Mouse (Mus musculus) lung, embryonic 14.5 days (tissue): Measurements from ENCODE around the gene Hyou1. TPM values are rescaled to one million over a fixed set of nuclear protein-coding genes. Genes with fewer than 3 reads are reported as not detected.

Experiments used
- ATAC-seq: fragments of 200-750 bp; cut with Nextera tagmentation; 2 replicates; pipeline ENCODE4 v1.8.0; 2017; ENCODE audit warnings: mild to moderate bottlenecking, moderate TSS enrichment, moderate library complexity; ENCODE audit not compliant: insufficient read depth
- DNase-seq: peaks from one replicate; pipeline ENCODE4 v3.0.0-alpha.2; 2015
- H3K27ac ChIP-seq: fragments of 300-500 bp; sonication (generic); 2 replicates; pipeline ENCODE4 v1.5.1; 2014; ENCODE audit warnings: low read depth, mild to moderate bottlenecking, moderate library complexity
- H3K27me3 ChIP-seq: fragments of 300-500 bp; sonication (generic); 2 replicates; pipeline ENCODE4 v1.6.1; 2014; ENCODE audit warnings: low read length, control low read depth; ENCODE audit not compliant: insufficient read depth
- H3K36me3 ChIP-seq: fragments of 300-500 bp; sonication (generic); 2 replicates; pipeline ENCODE4 v1.6.1; 2014; ENCODE audit warnings: control low read depth; ENCODE audit not compliant: insufficient read depth
- H3K4me1 ChIP-seq: fragments of 300-500 bp; sonication (generic); 2 replicates; pipeline ENCODE4 v1.6.1; 2014; ENCODE audit warnings: antibody characterized with exemption, control low read depth; ENCODE audit not compliant: insufficient read depth
- H3K4me2 ChIP-seq: fragments of 300-500 bp; sonication (generic); 2 replicates; pipeline ENCODE4 v1.6.1; 2014; ENCODE audit warnings: mild to moderate bottlenecking
- H3K4me3 ChIP-seq: fragments of 300-500 bp; sonication (generic); 2 replicates; pipeline ENCODE4 v1.5.1; 2014; ENCODE audit warnings: low read depth, low read length
- H3K9ac ChIP-seq: fragments of 300-500 bp; sonication (generic); 2 replicates; pipeline ENCODE4 v1.6.1; 2014
- H3K9me3 ChIP-seq: fragments of 300-500 bp; sonication (generic); 2 replicates; pipeline ENCODE4 v1.6.1; 2016; ENCODE audit warnings: low read depth, low read length, control low read depth
- CTCF ChIP-seq: IDR thresholded peaks from 2 replicates; pipeline ENCODE4 v1.5.1; 2016; ENCODE audit warnings: antibody characterized with exemption, low read depth
- WGBS: fragments of 180-500 bp; shearing (Covaris S2); extraction: QIAGEN DNeasy Blood & Tissue Kit; methylation state at CpG from one replicate; pipeline ENCODE4 v1.1.7; 2014; 5-methylcytosine and 5-hydroxymethylcytosine counted together
- polyA plus RNA-seq: library from polyadenylated mRNA; unstranded; fragments of >200 nt; fragmentation: Nextera tagmentation; extraction: Ambion mirVana; gene quantifications from 2 replicates; pipeline ENCODE4 v1.2.1, GENCODE M21; 2014

The Hyou1 gene
- polyA plus RNA-seq, 1 experiment from 2014 or later, result 38.4 TPM

- TF ChIP-seq CTCF, result no peak
- peak within 1 kb of the TSS; percentile 82 for H3K4me2 ChIP-seq
- peak within 1 kb of the TSS; percentile 76 for H3K4me3 ChIP-seq
- H3K9ac ChIP-seq, result peak within 1 kb of the TSS; percentile 74
- H3K27me3 ChIP-seq, result no peaks in the 10 kb centered on the region
- DNase-seq (peak; percentile 97), ATAC-seq (peak; percentile 95)
- no peaks in the 10 kb centered on the region for H3K9me3 ChIP-seq
- H3K27ac ChIP-seq, result peak within 1 kb of the TSS; percentile 98
- under 1% methylated on average over 39 of the region's 39 CpGs for WGBS
- H3K4me1 ChIP-seq, result no peaks in the 10 kb centered on the region
- peaks cover 45% of the 10 kb centered on the region for H3K36me3 ChIP-seq
Measured at GRCm38 (mm10) chr9:44343781-44344421, 35.4 kb upstream of the Hyou1 start, which contains the start of gene Hmbs. Hmbs (minus strand) TSS chr9:44344228.

DNA sequence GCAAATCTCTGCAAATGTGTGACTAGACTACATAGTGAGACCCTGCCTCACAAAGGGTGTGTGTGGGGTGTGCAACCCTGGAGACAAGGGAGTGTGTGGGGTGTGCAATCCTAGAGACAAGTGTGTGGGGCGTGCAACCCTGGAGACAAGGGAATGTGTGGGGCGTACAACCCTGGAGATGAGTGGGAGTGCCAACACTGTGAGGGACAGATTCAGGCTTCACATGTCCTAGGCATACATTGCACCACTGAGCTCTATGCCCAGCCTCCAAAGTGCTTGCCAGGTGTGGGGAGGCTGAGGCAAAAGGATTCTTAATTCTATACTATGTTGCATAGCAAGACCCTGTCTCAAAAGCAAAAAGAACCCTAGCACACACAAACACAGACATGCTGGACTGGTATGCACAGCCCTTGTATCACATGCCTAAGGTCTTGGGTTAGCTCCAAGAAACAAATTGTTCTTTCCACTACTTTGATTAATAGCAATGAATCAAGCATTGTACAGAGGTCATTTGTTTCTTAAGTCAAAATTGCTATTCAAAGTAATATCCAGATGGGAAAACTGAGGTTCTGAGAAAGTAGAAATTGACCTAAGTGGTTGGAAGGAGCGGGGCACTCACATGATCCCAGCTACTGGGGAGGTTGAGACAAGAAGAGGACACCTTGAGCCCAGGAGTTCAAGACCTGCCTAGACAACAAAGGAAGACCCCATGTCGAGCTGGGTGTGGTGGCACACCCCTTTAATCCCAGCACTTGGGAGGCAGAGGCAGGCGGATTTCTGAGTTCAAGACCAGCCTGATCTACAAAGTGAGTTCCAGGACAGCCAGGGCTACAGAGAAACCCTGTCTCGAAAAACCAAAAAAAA, 33.5 kb upstream of the Hyou1 start:
- H3K4me2 ChIP-seq, result no peak overlapping the region
- H3K4me3 ChIP-seq, result no peak overlapping the region
- ATAC-seq (no peak), DNase-seq (no peak)
- H3K27me3 ChIP-seq, result no peaks in the 10 kb centered on the region
- H3K36me3 ChIP-seq, result peaks cover 49% of the 10 kb centered on the region
- no peak overlapping the region for H3K9ac ChIP-seq
- no peaks in the 10 kb centered on the region for H3K9me3 ChIP-seq
- no peak for TF ChIP-seq CTCF
- WGBS, result 86% methylated on average over 6 of the region's 6 CpGs
- H3K4me1 ChIP-seq, result no peaks in the 10 kb centered on the region
- no peak overlapping the region for H3K27ac ChIP-seq

- Histone ChIP-seq H3K9me3 (no peaks in the 10 kb centered on the region), H3K4me2 (no peak overlapping the region), H3K4me3 (no peak overlapping the region), H3K27me3 (no peaks in the 10 kb centered on the region), H3K27ac (no peak overlapping the region), H3K4me1 (no peaks in the 10 kb centered on the region), H3K36me3 (peaks cover 55% of the 10 kb centered on the region), H3K9ac (no peak overlapping the region)
- no peak for DNase-seq
- TF ChIP-seq CTCF, result no peak
- WGBS, result 93% methylated on average over 9 of the region's 9 CpGs
- no peak for ATAC-seq
Measured at GRCm38 (mm10) chr9:44347166-44347565, 32.1 kb upstream of the Hyou1 start.

DNA sequence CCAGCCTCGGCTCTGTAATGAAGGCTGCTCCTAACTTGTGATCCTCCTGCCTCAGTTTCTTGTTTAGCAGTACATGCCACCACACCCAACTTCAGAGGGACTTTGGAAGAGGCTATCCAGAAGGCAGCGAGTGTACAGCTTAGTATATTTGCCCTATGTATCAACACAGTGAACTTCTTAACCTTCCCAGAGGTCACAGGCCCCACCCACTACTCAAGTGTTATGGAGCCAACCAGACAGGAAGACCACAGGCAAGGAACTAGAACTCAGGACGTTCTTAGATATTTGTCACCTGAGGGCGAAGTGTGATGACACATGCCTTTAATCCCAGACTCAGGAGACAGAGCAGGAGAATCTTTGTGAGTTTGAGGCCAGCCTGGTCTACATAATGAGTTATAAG, 31.7 kb upstream of the Hyou1 start:
- H3K27me3 ChIP-seq, result no peaks in the 10 kb centered on the region
- no peaks in the 10 kb centered on the region for H3K9me3 ChIP-seq
- ATAC-seq, result no peak
- no peak for TF ChIP-seq CTCF
- no peak overlapping the region for H3K27ac ChIP-seq
- H3K9ac ChIP-seq, result no peak overlapping the region
- peaks cover 60% of the 10 kb centered on the region for H3K36me3 ChIP-seq
- no peak overlapping the region for H3K4me3 ChIP-seq
- no peak overlapping the region for H3K4me2 ChIP-seq
- DNase-seq, result no peak
- H3K4me1 ChIP-seq, result no peaks in the 10 kb centered on the region
- 82% methylated on average over 4 of the region's 4 CpGs for WGBS

- ATAC-seq (no peak), DNase-seq (no peak)
- H3K4me2 ChIP-seq, result no peak overlapping the region
- H3K9ac ChIP-seq, result no peak overlapping the region
- no peak overlapping the region for H3K4me3 ChIP-seq
- H3K9me3 ChIP-seq, result no peaks in the 10 kb centered on the region
- no peak overlapping the region for H3K27ac ChIP-seq
- H3K4me1 ChIP-seq, result no peaks in the 10 kb centered on the region
- no peaks in the 10 kb centered on the region for H3K27me3 ChIP-seq
- H3K36me3 ChIP-seq, result peaks cover 69% of the 10 kb centered on the region
- peak; percentile 30 for TF ChIP-seq CTCF
- 96% methylated on average over 4 of the region's 4 CpGs for WGBS
Measured at GRCm38 (mm10) chr9:44348546-44348945, 30.7 kb upstream of the Hyou1 start.

GRCm38 (mm10) chr9:44351396-44351795, 27.9 kb upstream of the Hyou1 start:
- Histone ChIP-seq H3K9me3 (no peaks in the 10 kb centered on the region), H3K27ac (no peak overlapping the region), H3K4me3 (no peak overlapping the region), H3K4me1 (no peaks in the 10 kb centered on the region), H3K36me3 (peaks cover 96% of the 10 kb centered on the region), H3K4me2 (no peak overlapping the region), H3K27me3 (no peaks in the 10 kb centered on the region), H3K9ac (no peak overlapping the region)
- WGBS, result 93% methylated on average over 4 of the region's 4 CpGs
- TF ChIP-seq CTCF, result no peak
- ATAC-seq (no peak), DNase-seq (no peak)

GRCm38 (mm10) chr9:44352337-44352736, 27.0 kb upstream of the Hyou1 start:
- H3K27ac ChIP-seq, result no peak overlapping the region
- H3K4me3 ChIP-seq, result no peak overlapping the region
- H3K4me1 ChIP-seq, result no peaks in the 10 kb centered on the region
- 87% methylated on average over 10 of the region's 10 CpGs for WGBS
- H3K4me2 ChIP-seq, result no peak overlapping the region
- H3K36me3 ChIP-seq, result peaks cover 96% of the 10 kb centered on the region
- DNase-seq, result no peak
- H3K9ac ChIP-seq, result no peak overlapping the region
- ATAC-seq, result no peak
- H3K27me3 ChIP-seq, result no peaks in the 10 kb centered on the region
- H3K9me3 ChIP-seq, result no peaks in the 10 kb centered on the region
- no peak for TF ChIP-seq CTCF
